ENCODE assay signal across 24 mouse cellular contexts in genomic region chr1:171955071-171955470, GRCm38 (mm10). TPM values are rescaled to one million over a fixed set of nuclear protein-coding genes. Genes with fewer than 3 reads are reported as not detected.
DNase-seq lines count a peak whose midpoint lies in the region; ATAC-seq lines count a peak whose summit lies in the region.
"Had no signal": no experiment of that assay in that cellular context is flagged by ENCODE, and none has a peak within 500 bp of the region (broad histone marks: within the 10 kb centered on the region; RNA-seq: fewer than 3 reads in every experiment).

No protein-coding gene starts in this region.

- DNase-seq in lung, postnatal 25 days (ENCODE audit: low spot score) = peak; percentile 23
- no peak for DNase-seq in lung, postnatal 36 days
- DNase-seq in A20 (ENCODE audit: low read depth, low spot score) (peak; percentile 80), ES-CJ7 (ENCODE audit: low read depth, low spot score) (peak; percentile 28)
- DNase-seq in cerebellum, postnatal 10 days = no peak
- DNase-seq in layer of hippocampus, adult 11-12 months (ENCODE audit: low spot score) = no peak
- DNase-seq: adrenal gland, postnatal 36 days; cerebellum, adult 9-10 months; gastrocnemius, postnatal 10 days; heart, postnatal 4 days; kidney, postnatal 4 days; layer of hippocampus, adult 9-11 months; liver, embryonic 13.5 days; lung, adult 2 months; lung, postnatal 14 days had no signal

- ATAC-seq in inflammation-experienced regulatory T-cells, adult 6 months = peak; percentile 33
- ATAC-seq: forebrain, embryonic 15.5 days; intestine, embryonic 16.5 days; midbrain, embryonic 15.5 days had no signal

RNA-seq across cellular contexts. Expression of gene Slamf6, which starts 37.8 kb away (rescaled TPM):
- 100 to 1,000 TPM; 306 to 408 (median 373) TPM for polyA plus RNA-seq in inflammation-experienced regulatory T-cells, adult 6 months (2017; shearing (Covaris generic))
- polyA plus RNA-seq: embryonic facial prominence, embryonic 10.5 days; forebrain, embryonic 15.5 days; midbrain, embryonic 15.5 days; neural tube, embryonic 12.5 days had no signal

RNA-seq across cellular contexts. Expression of gene Gm10521, which starts 59.6 kb away (rescaled TPM):
- polyA plus RNA-seq in inflammation-experienced regulatory T-cells, adult 6 months (2017; shearing (Covaris generic)) = 1 to 10 TPM; 1.4 to 2.7 (median 2.5) TPM
- polyA plus RNA-seq: embryonic facial prominence, embryonic 10.5 days; forebrain, embryonic 15.5 days; heart, embryonic 14.5 days; hindbrain, embryonic 14.5 days; intestine, embryonic 16.5 days; kidney, embryonic 14.5 days; liver, embryonic 13.5 days; midbrain, embryonic 15.5 days; neural tube, embryonic 12.5 days had no signal

Comparison
In these comparisons a context has a peak if more than half of its experiments do, and no peak if none do; other contexts are left out.
1. DNase-seq: peak in lung, postnatal 25 days (single experiment), A20 (single experiment) and ES-CJ7 (single experiment); none in lung, postnatal 36 days (single experiment), cerebellum, postnatal 10 days (0 of 2) and layer of hippocampus, adult 11-12 months (single experiment).